Mouse (Mus musculus) frontal cortex, adult 2 months (tissue): ENCODE measurements around the gene Sec24a. TPM values are rescaled to one million over a fixed set of nuclear protein-coding genes. Genes with fewer than 3 reads are reported as not detected.
"Not testable (repeated sequence)": the region's sequence is repeated elsewhere in the genome, so short reads cannot be mapped to it uniquely, and the experiment has no call there.

Experiments
- DNase-seq, 2 experiments: peaks; one replicate each; pipeline ENCODE4 v3.0.0; 2022; ENCODE audit warnings: low spot score in 1 of 2; ENCODE audit errors: extremely low spot score in 1 of 2
- polyA plus RNA-seq: library from polyadenylated mRNA; depleted of rRNA; stranded (reverse); fragments of >200 nt; gene quantifications from 2 replicates; pipeline ENCODE4 v1.2.3, GENCODE M21; 2012

Sec24a gene
- polyA plus RNA-seq, 1 experiment, result 10.9 TPM

DNA sequence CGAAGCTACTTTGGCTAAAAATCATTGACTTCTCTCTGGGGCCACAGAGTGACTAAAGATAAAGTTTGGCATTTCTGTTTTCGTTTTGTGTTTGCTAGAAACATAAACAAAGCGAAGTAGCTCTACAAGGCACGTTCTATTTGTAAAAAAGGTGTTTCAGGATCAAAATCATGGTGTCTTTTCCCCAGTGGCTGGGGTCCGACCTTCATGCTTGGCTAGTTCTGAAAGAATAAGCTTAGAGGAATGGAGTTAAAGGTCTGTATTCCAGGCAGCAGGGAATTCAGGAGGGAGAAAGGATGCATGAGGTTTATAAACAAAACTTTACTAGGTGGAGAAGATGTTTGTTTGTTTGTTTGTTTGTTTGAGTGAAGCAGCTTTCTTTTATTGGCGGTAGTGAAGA, 74.1 kb downstream of the Sec24a start:
- no peak for DNase-seq

- peak; percentile 99 to 100 for DNase-seq
Measured at GRCm38 (mm10) chr11:51688330-51689328, 74.8 kb downstream of the Sec24a start, which contains the start of gene 0610009B22Rik. Gene 0610009B22Rik, minus strand, starts transcription at chr11:51688874.

- no peak for DNase-seq
Measured at GRCm38 (mm10) chr11:51681976-51682374, 81.5 kb downstream of the Sec24a start.

- DNase-seq, result peak; percentile 66 to 95
Measured at GRCm38 (mm10) chr11:51681324-51681975, 82.0 kb downstream of the Sec24a start.

DNA sequence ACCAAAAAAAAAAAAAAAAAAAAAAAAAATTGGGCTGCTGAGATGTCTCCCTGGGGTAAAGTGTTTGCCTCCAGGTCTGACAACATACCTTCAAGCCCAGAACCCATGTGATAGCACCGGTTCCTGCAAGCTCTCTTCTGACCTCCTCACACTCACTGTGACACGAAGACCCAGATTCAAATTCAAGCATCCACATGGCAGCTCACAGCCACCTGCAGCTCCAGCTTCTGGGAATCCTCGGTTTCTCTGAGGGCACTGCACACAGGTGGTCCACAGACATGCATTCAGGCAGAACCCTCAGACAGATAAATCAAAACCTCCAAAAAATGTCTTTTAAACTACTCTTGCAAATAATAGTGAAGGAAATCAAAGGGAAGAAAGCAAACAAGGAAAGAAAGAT, 84.0 kb downstream of the Sec24a start:
- DNase-seq, result no peak

- DNase-seq, result no peak
Measured at GRCm38 (mm10) chr11:51677737-51678418, 85.6 kb downstream of the Sec24a start.

- no peak for DNase-seq
Measured at GRCm38 (mm10) chr11:51675386-51675785, 88.0 kb downstream of the Sec24a start.

GRCm38 (mm10) chr11:51673291-51673690, 90.1 kb downstream of the Sec24a start:
- DNase-seq, result no peak

DNA sequence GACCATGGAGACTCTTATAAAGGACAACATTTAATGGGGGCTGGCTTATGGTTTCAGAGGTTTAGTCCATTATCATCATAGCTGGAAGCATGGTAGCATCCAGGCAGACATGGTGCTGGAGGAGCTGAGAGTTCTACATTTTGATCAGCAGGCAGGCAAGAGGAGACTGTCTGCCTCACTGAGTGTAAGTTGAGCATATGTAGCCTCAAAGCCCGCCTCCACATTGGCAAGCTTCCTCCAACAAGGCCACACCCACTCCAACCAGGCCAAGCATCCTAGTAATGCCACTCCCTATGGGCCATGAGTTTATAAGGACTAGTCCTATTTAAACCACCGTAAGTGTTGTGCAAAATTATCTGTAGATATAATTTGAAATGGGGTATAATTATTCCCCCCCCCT, 92.1 kb downstream of the Sec24a start:
- DNase-seq, result no peak

DNA sequence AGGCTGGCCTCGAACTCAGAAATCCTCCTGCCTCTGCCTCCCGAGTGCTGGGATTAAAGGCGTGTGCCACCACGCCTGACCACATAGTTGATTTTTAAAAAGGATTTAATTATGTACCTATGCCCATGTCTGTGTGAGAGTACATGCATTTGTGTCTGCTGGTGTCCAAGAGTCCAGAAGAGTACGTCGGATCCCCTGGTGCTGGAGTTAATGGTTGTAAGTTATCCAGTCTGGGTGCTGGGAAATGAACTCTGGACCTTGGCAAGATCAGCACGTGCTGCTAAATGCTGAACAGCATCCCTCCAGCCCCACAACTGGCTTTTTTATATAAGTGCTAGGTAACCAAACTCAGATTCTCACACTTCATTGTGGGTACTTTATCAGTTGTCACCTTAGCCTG, 92.6 kb downstream of the Sec24a start:
- DNase-seq, result no peak

- DNase-seq, result not testable (repeated sequence)
Measured at GRCm38 (mm10) chr11:51664747-51665146, 98.7 kb downstream of the Sec24a start.

GRCm38 (mm10) chr11:51662632-51663031, 100.8 kb downstream of the Sec24a start:
- no peak for DNase-seq

DNA sequence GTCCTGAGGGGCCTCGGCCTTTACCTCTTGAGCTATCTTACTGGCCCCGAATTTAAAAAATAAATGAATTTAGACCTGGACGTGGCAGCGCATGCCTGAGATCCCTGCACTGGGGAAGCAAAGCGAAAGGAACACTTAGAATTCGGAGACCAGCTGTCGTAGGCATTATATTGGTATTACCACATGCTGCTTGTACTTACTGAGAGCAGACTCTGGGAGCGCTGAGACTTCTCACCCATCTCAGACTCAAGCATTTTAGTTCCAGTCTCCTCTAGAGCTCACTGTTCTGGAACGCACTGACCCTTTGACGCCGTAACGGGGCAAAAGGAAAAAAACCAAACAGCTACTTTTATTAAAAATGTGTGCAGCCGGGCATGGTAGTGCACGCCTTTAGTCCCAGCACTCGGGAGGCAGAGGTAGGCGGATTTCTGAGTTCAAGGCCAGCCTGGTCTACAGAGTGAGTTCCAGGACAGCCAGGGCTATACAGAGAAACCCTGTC, 101.5 kb downstream of the Sec24a start:
- DNase-seq, result no peak

- peak in 1 of 2 experiments; percentile 49 for DNase-seq
Measured at GRCm38 (mm10) chr11:51658705-51659104, 104.7 kb downstream of the Sec24a start.

DNA sequence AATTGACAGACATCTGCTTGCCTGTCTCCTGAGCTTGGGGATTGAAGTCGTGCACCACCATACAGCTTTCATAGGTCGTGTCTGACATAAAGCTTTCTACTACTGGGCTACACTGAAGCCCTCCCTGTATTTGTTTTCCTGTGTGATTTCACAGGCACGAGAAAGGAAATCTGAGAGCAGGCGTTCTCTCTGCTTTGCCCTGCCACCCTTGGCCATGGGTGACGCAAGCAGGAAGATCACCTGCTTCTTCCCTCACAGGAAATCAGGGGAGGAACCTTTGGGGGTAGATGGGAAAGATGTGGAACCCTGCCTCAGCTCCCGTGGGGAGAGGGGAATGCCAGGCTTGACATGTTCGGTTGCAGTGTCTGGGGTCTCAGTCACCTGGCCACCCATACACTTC, 105.1 kb downstream of the Sec24a start:
- DNase-seq, result no peak

DNA sequence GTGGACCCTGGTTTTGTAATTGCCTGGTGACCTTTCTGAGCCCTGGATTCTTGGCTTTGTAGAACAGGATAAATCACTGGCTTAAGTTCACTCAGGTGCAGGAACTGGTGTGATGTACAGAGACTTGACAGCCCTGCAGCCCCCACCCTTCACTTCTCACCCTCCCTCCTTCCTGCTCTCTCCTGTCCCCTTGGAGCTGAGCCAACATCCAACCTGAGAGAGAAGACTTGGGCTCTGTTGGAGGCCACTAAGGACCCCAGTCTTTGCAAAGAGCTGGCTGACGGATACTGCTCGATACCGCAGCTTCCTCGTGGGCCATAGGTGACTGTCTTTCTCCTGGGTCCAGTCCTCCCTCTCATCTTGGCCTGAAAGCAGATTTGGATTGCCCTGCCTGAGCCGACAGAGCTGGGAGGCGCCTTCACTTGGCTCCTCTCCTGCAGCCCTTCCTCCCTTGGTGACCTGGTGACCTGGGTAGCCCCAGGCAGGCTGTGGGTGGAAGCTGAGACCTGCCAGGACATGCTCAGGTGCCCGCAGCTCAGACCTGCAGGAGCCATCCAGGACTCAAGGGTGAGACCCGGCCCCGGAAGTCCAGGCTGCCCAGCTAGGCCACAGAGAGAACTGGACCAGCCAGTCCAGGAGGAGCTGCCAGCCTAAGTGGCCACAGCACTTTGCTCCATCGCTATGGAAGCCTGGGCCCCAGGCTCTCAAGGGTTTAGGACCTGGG, 106.5 kb downstream of the Sec24a start:
- no peak for DNase-seq

DNA sequence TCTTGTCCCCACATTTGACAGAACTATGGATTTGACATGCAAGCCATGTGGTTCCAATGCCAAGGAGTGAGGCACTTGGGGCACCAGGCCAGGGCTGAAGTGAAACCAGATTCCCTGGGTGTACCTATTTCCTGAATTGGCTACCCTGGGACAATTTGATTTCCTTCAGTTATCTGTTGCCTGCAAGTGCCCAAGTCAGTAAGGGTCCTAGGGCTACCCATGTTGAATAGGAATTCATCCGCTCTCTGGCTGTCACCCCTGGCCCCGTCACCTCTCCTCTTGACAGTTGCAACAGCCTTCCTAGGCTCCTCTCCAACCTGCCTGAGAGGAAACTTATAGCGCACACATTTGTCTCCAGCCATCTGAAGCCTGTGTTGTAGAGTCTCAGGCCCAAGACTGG, 108.5 kb downstream of the Sec24a start:
- DNase-seq, result no peak

- no peak for DNase-seq
Measured at GRCm38 (mm10) chr11:51653736-51654135, 109.7 kb downstream of the Sec24a start.

DNA sequence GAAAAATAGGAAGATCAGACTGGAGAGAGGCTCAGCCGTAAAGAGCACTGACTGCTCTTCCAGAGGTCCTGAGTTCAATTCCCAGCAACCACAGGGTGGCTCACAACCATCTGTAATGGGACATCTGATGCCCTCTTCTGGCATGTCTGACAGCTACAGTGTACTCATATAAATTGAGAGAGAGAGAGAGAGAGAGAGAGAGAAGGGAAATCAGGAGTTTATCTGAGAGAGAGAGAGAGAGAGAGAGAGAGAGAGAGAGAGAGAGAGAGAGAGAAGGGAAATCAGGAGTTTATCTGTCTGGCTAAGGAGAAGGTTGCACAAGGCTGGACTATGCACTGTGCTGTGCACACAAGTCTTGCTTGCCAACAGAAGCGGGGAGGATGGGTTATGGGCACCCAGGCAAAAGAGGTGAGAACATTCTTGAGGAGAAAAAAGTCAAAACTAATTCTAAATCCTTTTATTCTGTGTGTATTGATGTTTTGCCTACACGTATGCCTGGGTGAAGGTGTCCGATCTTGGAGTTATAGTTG, 110.5 kb downstream of the Sec24a start:
- no peak for DNase-seq
